Mouse (Mus musculus) natural killer cell, adult 2 months (primary cell): ENCODE data around the gene Tldc2.

Source experiments
- DNase-seq, 2 experiments: peaks; one replicate each; pipeline ENCODE4 v3.0.0; 2022; ENCODE audit warnings: low spot score in 2 of 2

Gene Tldc2

DNA sequence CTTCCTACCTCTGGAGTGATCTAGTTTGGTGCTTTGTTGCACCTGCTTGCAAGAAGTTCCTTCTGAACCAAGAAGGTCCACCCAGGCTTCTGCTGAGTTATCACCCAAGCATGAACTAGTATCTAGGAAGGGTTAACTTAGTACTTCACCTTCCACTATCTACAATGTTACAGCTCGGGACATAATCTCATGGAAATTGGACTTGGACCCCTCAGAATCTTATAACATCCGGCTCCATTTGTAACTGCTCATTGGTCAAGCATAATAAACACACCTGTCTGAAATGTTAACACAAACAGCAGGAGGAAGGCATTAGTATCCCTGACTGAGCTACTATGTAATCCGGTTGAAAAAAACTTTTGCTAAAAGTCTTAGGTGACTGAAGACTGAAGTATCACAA lies 40.5 kb downstream of the Tldc2 start:
- DNase-seq: no peak

- no peak for DNase-seq
Observed at GRCm38 (mm10) chr2:157128072-157128471, 41.2 kb downstream of the Tldc2 start.

DNA sequence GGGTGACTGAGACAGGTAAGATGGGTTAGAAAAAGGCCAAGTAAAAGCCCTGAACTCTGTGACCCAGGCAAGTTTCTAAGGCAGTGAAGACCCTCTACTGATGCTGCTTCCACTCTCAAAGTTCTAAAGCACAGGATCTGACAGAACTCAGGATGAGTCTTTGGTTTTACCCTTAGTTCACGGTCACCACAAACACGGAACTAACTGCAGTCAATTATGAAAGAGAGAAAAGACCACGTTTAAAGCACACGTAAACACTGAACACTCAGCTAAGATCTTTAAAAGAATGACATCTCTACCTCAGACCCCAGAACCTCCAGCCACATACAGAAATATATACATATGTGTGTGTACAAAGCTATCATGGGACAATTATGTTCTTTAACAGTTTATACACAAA lies 42.2 kb downstream of the Tldc2 start:
- DNase-seq: no peak

DNA sequence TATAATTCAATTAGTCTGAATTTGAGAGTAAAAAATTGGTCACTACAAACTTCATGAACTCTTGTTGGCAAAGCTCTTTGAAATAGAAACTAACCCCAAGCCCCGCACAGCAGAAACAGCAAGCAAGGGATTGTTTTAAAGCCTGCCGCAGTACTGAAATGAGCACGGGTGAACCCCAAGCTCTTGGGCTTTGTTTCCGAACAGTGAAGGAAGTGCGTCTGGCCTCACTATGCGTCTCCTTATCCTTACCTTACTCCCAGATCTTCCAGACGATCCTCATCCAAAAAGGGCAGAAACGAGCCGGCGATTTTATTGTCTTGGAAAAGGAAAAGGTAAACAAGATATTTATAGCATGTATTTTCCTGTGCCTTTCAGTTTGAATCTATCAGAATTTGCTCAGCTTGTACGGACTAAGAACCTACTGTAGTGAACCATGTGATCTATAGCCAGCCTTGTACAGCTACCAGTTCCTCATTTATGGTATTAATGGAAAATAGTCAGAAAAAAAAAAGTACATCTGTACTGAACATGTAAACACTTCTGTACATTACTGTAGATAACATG lies 42.8 kb downstream of the Tldc2 start:
- DNase-seq: no peak

DNA sequence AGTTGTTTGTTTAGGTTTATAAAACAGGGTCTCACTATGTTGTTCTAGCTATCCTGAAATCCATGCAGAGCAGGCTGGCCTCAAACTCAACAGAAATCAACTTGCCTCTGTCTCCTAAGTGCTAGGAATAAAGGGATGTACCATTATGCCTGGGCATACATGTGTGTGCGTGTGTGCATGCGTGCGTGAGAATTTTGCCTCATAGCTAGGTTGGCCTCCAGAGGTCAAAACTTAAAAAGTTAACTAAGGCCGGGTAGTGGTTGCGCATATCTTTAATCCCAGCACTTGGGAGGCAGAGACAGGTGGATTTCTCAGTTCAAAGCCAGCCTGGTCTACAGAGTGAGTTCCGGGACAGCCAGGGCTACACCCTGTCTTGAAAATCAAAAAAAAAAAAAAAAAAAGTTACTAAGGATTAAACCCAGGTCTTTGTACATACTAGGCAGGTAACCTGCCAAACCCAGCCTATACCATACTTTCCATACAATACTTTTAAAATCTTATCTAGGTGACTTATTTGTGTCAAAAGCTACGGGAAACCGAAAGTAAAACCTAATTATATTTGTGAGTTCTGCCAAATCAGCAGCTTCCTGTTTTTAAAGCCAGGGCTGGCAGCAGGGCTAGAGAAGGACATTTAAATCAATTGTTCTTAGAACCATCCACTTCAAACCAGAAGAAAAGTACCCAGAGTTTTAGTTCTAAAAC lies 44.1 kb downstream of the Tldc2 start:
- peak; percentile 30 to 34 for DNase-seq

DNA sequence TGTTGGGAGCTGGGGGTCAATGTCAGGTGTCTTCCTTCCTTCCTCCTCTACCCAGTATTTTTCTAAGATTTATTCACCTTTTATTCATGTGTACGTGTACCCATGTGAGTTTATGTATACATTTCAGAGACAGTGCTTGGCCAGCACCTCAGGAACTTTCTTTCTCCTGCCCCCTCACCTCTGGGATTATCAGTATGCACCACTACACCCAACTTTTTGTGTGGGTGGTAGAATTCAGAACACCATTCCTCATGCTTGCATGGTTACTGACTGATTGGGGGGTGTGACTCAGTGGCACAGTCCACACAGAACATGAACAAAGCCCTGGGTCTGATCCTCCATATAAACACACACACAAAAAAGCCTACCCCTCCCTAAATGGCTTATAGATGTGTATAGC lies 45.2 kb downstream of the Tldc2 start:
- no peak for DNase-seq

DNA sequence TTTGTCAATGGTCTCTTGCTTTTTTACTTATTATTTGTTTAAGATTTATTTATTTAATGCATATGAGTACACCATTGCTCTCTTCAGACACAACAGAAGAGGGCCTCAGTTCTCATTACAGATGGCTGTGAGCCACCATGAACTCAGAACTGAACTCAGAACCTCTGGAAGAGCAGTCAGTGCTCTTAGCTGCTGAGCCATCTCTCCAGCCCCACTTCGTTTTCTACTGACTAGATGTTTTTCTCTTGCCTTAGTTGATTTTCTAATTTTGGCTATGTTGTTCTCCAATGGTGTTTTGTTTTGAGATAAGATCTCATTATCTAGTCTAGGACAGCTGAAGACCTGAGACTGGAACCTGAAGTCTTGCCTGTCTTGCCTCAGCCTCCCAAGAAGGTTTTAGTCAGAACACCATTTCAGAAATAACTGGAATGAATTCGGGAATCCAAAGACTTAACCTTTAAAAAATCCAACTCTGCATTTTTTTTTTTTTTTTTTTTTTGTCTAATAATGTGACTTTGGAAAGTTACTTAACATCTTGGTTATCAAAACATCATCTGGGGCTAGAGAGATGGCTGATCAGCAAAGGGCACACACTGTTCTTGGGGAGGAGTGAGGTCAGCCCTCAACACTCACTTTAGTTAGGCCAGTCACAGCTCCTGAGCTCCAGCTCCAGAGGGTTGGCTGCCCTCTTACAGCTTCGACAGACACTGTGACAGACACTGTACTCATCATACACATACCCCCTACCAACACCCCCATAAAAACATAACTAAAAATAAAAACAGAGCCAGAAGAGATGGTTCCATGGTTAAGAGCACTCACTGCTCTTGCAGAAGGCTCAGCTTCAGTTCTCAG lies 46.1 kb downstream of the Tldc2 start:
- DNase-seq: no peak

GRCm38 (mm10) chr2:157133769-157134478 lies 47.1 kb downstream of the Tldc2 start:
- peak in 1 of 2 experiments; percentile 37 for DNase-seq

GRCm38 (mm10) chr2:157134479-157134931 lies 47.6 kb downstream of the Tldc2 start:
- DNase-seq: peak in 1 of 2 experiments; percentile 23

- DNase-seq: peak; percentile 96
Observed at GRCm38 (mm10) chr2:157135014-157135413, 48.2 kb downstream of the Tldc2 start, which contains the start of gene Samhd1. TSS of gene Samhd1 (minus strand) at chr2:157135265.

- no peak for DNase-seq
Observed at GRCm38 (mm10) chr2:157135529-157136120, 48.8 kb downstream of the Tldc2 start.

DNA sequence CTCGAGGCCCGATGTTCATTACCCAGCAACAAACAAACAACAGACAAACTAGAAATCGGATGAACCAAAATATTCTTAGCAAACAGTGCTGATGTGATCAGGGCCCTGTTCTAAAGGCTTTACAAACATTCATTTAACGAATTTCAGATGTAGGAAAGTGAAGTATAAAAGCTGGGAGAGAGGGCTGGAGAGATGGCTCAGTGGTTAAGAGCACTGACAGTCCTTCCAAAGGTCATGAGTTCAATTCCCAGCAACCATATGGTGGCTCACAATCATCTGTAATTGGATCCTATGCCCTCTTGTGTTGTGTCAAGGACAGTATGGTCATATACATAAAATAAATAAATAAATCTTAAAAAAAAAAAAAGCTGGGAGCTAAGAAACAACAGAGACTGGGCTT lies 49.3 kb downstream of the Tldc2 start:
- no peak for DNase-seq

- no peak for DNase-seq
Observed at GRCm38 (mm10) chr2:157136646-157137045, 49.8 kb downstream of the Tldc2 start.

GRCm38 (mm10) chr2:157137959-157138731 lies 51.3 kb downstream of the Tldc2 start:
- peak; percentile 53 to 68 for DNase-seq

GRCm38 (mm10) chr2:157138808-157139207 lies 52.0 kb downstream of the Tldc2 start:
- no peak for DNase-seq

DNA sequence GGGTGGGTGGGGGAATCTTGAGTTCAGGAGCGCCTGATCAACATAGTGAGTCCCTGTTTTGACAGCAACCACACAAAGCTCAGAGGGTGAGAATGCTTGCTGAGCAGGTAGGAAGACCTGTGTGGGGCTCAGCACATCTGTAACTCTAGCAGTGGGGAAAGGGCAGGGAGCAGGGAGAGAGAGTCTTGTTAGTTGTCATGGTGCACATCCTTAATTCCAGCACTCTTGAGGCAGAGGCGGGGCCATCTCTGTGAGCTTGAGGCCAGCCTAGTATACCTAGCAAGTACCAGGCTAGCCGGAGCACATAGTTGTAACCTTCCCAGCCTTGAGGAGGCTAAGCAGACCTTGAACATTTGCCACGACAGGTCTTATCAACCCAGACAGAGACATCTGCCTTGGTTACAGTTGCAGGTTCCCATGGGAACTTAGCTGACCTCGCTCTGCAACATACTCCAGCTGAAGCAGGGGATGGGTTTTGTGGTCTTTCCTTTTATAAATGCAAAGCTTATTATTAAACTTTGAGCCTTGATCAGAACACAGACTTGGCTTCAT lies 52.5 kb downstream of the Tldc2 start:
- DNase-seq: no peak

DNA sequence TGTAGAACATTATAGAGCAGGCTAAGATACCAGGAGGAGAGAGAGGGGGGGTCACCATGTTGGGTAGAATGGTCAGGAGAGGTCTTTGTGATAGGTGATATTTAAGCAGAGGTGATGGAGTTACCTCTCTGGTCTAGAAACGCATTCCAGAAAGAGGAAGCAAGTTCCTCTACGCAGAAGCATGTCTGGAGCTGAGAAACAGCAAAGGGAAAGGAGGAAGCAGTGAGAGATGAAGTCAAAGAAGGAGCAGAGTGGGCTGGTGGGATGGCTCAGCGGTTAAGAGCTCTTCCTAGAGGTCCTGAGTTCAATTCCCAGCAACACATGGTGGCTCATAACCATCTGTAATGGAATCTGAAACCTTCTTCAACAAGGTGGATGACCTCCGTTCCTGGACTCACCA lies 55.1 kb downstream of the Tldc2 start:
- no peak for DNase-seq

GRCm38 (mm10) chr2:157144132-157144531 lies 57.3 kb downstream of the Tldc2 start:
- DNase-seq: no peak

DNA sequence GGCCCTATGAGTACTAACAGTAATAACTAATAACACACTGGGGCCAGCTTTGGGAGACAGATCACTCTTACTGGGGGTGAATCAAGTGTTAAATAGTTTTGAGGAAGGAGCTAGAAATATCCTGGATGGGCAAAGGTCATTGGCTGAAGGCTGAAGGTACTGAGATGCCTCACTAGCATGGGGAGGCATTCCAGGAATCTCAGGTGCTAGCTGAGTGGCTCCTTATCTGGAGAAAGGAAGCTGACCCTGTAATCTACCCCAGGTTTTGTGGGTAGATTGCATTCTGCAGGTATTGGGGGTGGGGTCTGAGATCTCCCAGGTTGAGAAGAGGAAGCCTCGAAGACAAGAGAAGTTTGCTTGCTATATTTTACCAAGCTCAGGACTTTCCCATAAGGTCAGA lies 58.3 kb downstream of the Tldc2 start:
- DNase-seq: no peak
